Mouse (Mus musculus) neural tube, embryonic 10.5 days (tissue): ENCODE data around the gene Spop.

ENCODE experiments used
- DNase-seq: peaks from one replicate; pipeline ENCODE4 v3.0.0-alpha.2; 2017; ENCODE audit warnings: low spot score; ENCODE audit errors: extremely low spot score

Gene Spop

GRCm38 (mm10) chr11:95519996-95520395 lies 106.1 kb downstream of the Spop start:
- DNase-seq = no peak

GRCm38 (mm10) chr11:95520456-95521072 lies 106.7 kb downstream of the Spop start:
- DNase-seq = peak; percentile 88

GRCm38 (mm10) chr11:95521563-95521962 lies 107.7 kb downstream of the Spop start:
- peak; percentile 83 for DNase-seq

- no peak for DNase-seq
Observed at GRCm38 (mm10) chr11:95527307-95527706, 113.4 kb downstream of the Spop start.

- DNase-seq = no peak
Observed at GRCm38 (mm10) chr11:95528231-95528630, 114.4 kb downstream of the Spop start.

GRCm38 (mm10) chr11:95532353-95533072 lies 118.6 kb downstream of the Spop start:
- DNase-seq = no peak

- DNase-seq = peak; percentile 97
Observed at GRCm38 (mm10) chr11:95533484-95534160, 119.7 kb downstream of the Spop start.

- DNase-seq = no peak
Observed at GRCm38 (mm10) chr11:95538378-95539104, 124.7 kb downstream of the Spop start.

- DNase-seq = no peak
Observed at GRCm38 (mm10) chr11:95540637-95541385, 126.9 kb downstream of the Spop start.
